Mouse (Mus musculus) right cerebral cortex, postnatal 4 days (tissue): ENCODE data around the gene Slc41a1.
A peak's percentile ranks its signal among the peaks of the same experiment; 100 is the strongest.

Experiments used
- DNase-seq: peaks from one replicate; pipeline ENCODE4 v3.0.0-alpha.2; 2022

The Slc41a1 gene

GRCm38 (mm10) chr1:131828297-131829126 lies 1.2 kb downstream of the Slc41a1 start:
- no peak for DNase-seq

- no peak for DNase-seq
These were observed 2.0 kb downstream of the Slc41a1 start for GRCm38 (mm10) chr1:131829279-131829678.

GRCm38 (mm10) chr1:131830561-131830960 lies 3.3 kb downstream of the Slc41a1 start:
- DNase-seq: no peak

- DNase-seq: no peak
These were observed 3.8 kb downstream of the Slc41a1 start for GRCm38 (mm10) chr1:131830971-131831641.

- no peak for DNase-seq
These were observed 9.7 kb downstream of the Slc41a1 start for GRCm38 (mm10) chr1:131837035-131837434.

- no peak for DNase-seq
These were observed 11.2 kb downstream of the Slc41a1 start for GRCm38 (mm10) chr1:131838542-131838941.

GRCm38 (mm10) chr1:131839279-131839678 lies 12.0 kb downstream of the Slc41a1 start:
- DNase-seq: no peak

GRCm38 (mm10) chr1:131842221-131842620 lies 14.9 kb downstream of the Slc41a1 start:
- no peak for DNase-seq

- no peak for DNase-seq
These were observed 16.5 kb downstream of the Slc41a1 start for GRCm38 (mm10) chr1:131843758-131844157.

GRCm38 (mm10) chr1:131844883-131845282 lies 17.6 kb downstream of the Slc41a1 start:
- no peak for DNase-seq

GRCm38 (mm10) chr1:131846255-131846654 lies 19.0 kb downstream of the Slc41a1 start:
- DNase-seq: peak; percentile 56

GRCm38 (mm10) chr1:131861811-131862210 lies 34.5 kb downstream of the Slc41a1 start:
- no peak for DNase-seq

GRCm38 (mm10) chr1:131865596-131865995 lies 38.3 kb downstream of the Slc41a1 start:
- DNase-seq: no peak

GRCm38 (mm10) chr1:131866304-131866999 lies 39.2 kb downstream of the Slc41a1 start:
- no peak for DNase-seq

GRCm38 (mm10) chr1:131867093-131867945 lies 40.0 kb downstream of the Slc41a1 start, which contains the start of gene Rab29:
Rab29 (plus strand) TSS chr1:131867224.
- DNase-seq: peak; percentile 93

GRCm38 (mm10) chr1:131867946-131868290 lies 40.6 kb downstream of the Slc41a1 start:
- no peak for DNase-seq

- DNase-seq: no peak
These were observed 42.3 kb downstream of the Slc41a1 start for GRCm38 (mm10) chr1:131869561-131869960.

- no peak for DNase-seq
These were observed 45.6 kb downstream of the Slc41a1 start for GRCm38 (mm10) chr1:131872856-131873255.

- DNase-seq: no peak
These were observed 52.5 kb downstream of the Slc41a1 start for GRCm38 (mm10) chr1:131879816-131880215.

GRCm38 (mm10) chr1:131882787-131883186 lies 55.5 kb downstream of the Slc41a1 start:
- DNase-seq: no peak

- no peak for DNase-seq
These were observed 58.9 kb downstream of the Slc41a1 start for GRCm38 (mm10) chr1:131886173-131886572.

- no peak for DNase-seq
These were observed 59.3 kb downstream of the Slc41a1 start for GRCm38 (mm10) chr1:131886641-131887040.
